Mouse (Mus musculus) spleen, adult 2 months (tissue): ENCODE measurements around the gene Ephb1.

ENCODE experiments used
- CTCF ChIP-seq: fragments of 200-500 bp; IDR thresholded peaks from 2 replicates; pipeline ENCODE4 v1.5.1; 2011; ENCODE audit warnings: mild to moderate bottlenecking, inconsistent platforms; ENCODE audit not compliant: insufficient read depth, insufficient read length, insufficient replicate concordance; ENCODE audit errors: extremely low read depth
- POLR2A ChIP-seq: fragments of 200-500 bp; IDR thresholded peaks from 2 replicates; pipeline ENCODE4 v1.6.1; 2011; ENCODE audit warnings: low read depth, low read length, inconsistent platforms

DNA sequence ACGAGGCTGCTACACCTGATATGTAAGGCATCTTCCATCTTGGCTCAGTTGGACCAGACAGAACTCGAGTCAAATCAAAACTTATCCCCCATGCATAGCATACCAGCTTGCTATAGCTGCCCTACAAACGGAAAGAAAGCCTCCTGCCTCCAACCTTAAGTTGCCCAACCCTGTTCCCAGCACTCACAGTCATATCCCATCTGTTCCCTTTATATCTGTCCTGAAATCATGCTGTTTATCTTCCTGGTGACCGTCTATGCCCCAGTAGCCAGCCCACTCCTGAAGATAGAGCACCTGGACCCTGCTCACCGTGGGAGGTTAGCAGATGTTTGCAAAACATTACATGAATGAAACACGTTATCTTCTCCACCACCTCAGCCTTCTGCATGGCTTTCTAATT is 9.0 kb downstream of the Ephb1 start:
- TF ChIP-seq CTCF (no peak), POLR2A (no peak)
